Mouse (Mus musculus) liver, embryonic 15.5 days (tissue): ENCODE data around the gene Cyp4v3. TPM values are rescaled to one million over a fixed set of nuclear protein-coding genes. Genes with fewer than 3 reads are reported as not detected.

ENCODE experiments used
- ATAC-seq: fragments of 200-750 bp; cut with Nextera tagmentation; 2 replicates; pipeline ENCODE4 v1.8.0; 2017; ENCODE audit warnings: moderate number of reproducible peaks, mild to moderate bottlenecking, moderate library complexity; ENCODE audit not compliant: insufficient read depth
- H3K27ac ChIP-seq: fragments of 300-500 bp; sonication (generic); replicated peaks from 2 replicates; pipeline ENCODE4 v1.5.1; 2015; ENCODE audit warnings: mild to moderate bottlenecking, inconsistent platforms
- H3K27me3 ChIP-seq: fragments of 300-500 bp; sonication (generic); 2 replicates; pipeline ENCODE4 v1.6.1; 2015; ENCODE audit warnings: mild to moderate bottlenecking, inconsistent platforms
- H3K36me3 ChIP-seq: fragments of 300-500 bp; sonication (generic); replicated peaks from 2 replicates; pipeline ENCODE4 v1.6.1; 2015; ENCODE audit warnings: moderate library complexity, mild to moderate bottlenecking, inconsistent platforms
- H3K4me1 ChIP-seq: fragments of 300-500 bp; sonication (generic); replicated peaks from 2 replicates; pipeline ENCODE4 v1.6.1; 2015; ENCODE audit warnings: inconsistent platforms
- H3K4me2 ChIP-seq: fragments of 300-500 bp; sonication (generic); 2 replicates; pipeline ENCODE4 v1.6.1; 2015; ENCODE audit warnings: moderate library complexity, mild to moderate bottlenecking, inconsistent platforms
- H3K4me3 ChIP-seq: fragments of 300-500 bp; sonication (generic); replicated peaks from 2 replicates; pipeline ENCODE4 v1.5.1; 2015; ENCODE audit warnings: mild to moderate bottlenecking, inconsistent platforms
- H3K9ac ChIP-seq: fragments of 300-500 bp; sonication (generic); 2 replicates; pipeline ENCODE4 v1.6.1; 2015; ENCODE audit warnings: moderate library complexity, mild to moderate bottlenecking, inconsistent platforms
- H3K9me3 ChIP-seq: fragments of 300-500 bp; sonication (generic); replicated peaks from 2 replicates; pipeline ENCODE4 v1.6.1; 2016; ENCODE audit warnings: inconsistent platforms
- WGBS: fragments of 180-500 bp; shearing (Covaris S2); methylation state at CpG from one replicate; pipeline ENCODE4 v1.1.7; 2015; ENCODE audit warnings: mixed read lengths; ENCODE audit not compliant: insufficient replicate concordance; 5-methylcytosine and 5-hydroxymethylcytosine counted together
- polyA plus RNA-seq: library from polyadenylated mRNA; unstranded; fragments of >200 nt; fragmentation: Nextera tagmentation; extraction: Ambion mirVana; gene quantifications from 2 replicates; pipeline ENCODE4 v1.2.1, GENCODE M21; 2015

The Cyp4v3 gene
- 5.1 and 5.3 TPM in 2 replicates for polyA plus RNA-seq

GRCm38 (mm10) chr8:45332685-45333409, at the start of gene Cyp4v3:
Gene Cyp4v3, minus strand, starts transcription at chr8:45333216.
- peak; percentile 72 for ATAC-seq
- H3K27me3 ChIP-seq, result no peaks in the 10 kb centered on the region
- peak within 1 kb of the TSS; percentile 8; the same call in 1 of the 2 replicates for H3K9ac ChIP-seq
- H3K4me3 ChIP-seq, result peak within 1 kb of the TSS; percentile 57
- H3K4me2 ChIP-seq, result peak within 1 kb of the TSS; percentile 66
- H3K4me1 ChIP-seq, result peaks cover 8% of the 10 kb centered on the region; the same call in 1 of the 2 replicates
- no peaks in the 10 kb centered on the region for H3K9me3 ChIP-seq
- H3K27ac ChIP-seq, result peak within 1 kb of the TSS; percentile 33
- no peaks in the 10 kb centered on the region for H3K36me3 ChIP-seq
- under 1% methylated on average over 44 of the region's 44 CpGs for WGBS

GRCm38 (mm10) chr8:45381963-45382347, 48.9 kb upstream of the Cyp4v3 start, which contains the start of gene Fam149a:
Gene Fam149a, minus strand, starts transcription at chr8:45382291.
- peak within 1 kb of the TSS; percentile 50 for H3K4me2 ChIP-seq
- no peaks in the 10 kb centered on the region for H3K4me1 ChIP-seq
- H3K36me3 ChIP-seq, result no peaks in the 10 kb centered on the region
- no peak for ATAC-seq
- no peak within 1 kb of the TSS for H3K9ac ChIP-seq
- H3K27me3 ChIP-seq, result peaks cover 17% of the 10 kb centered on the region; the same call in 1 of the 2 replicates
- no peaks in the 10 kb centered on the region for H3K9me3 ChIP-seq
- H3K27ac ChIP-seq, result no peak within 1 kb of the TSS
- no peak within 1 kb of the TSS for H3K4me3 ChIP-seq
- WGBS, result 6% methylated on average over 6 of the region's 6 CpGs

- 5% methylated on average over 38 of the region's 38 CpGs for WGBS
- Histone ChIP-seq H3K4me1 (no peaks in the 10 kb centered on the region), H3K9ac (no peak overlapping the region), H3K4me3 (no peak overlapping the region), H3K9me3 (no peaks in the 10 kb centered on the region), H3K4me2 (peak overlapping the region; percentile 50), H3K27ac (no peak overlapping the region), H3K27me3 (peaks cover 17% of the 10 kb centered on the region; the same call in 1 of the 2 replicates), H3K36me3 (no peaks in the 10 kb centered on the region)
- ATAC-seq, result no peak
Observed at GRCm38 (mm10) chr8:45381075-45381962, 48.3 kb upstream of the Cyp4v3 start.

GRCm38 (mm10) chr8:45380598-45380997, 47.6 kb upstream of the Cyp4v3 start:
- WGBS, result 21% methylated on average over 4 of the region's 4 CpGs
- ATAC-seq, result no peak
- no peak overlapping the region for H3K9ac ChIP-seq

GRCm38 (mm10) chr8:45374071-45374470, 41.1 kb upstream of the Cyp4v3 start:
- 56% methylated on average over 3 of the region's 3 CpGs for WGBS
- no peaks in the 10 kb centered on the region for H3K27me3 ChIP-seq
- no peak for ATAC-seq

More at GRCm38 (mm10) chr8:45380598-45380997, 47.6 kb upstream of the Cyp4v3 start:
- Histone ChIP-seq H3K9me3 (no peaks in the 10 kb centered on the region), H3K36me3 (no peaks in the 10 kb centered on the region), H3K4me3 (no peak overlapping the region), H3K27ac (no peak overlapping the region), H3K27me3 (peaks cover 17% of the 10 kb centered on the region; the same call in 1 of the 2 replicates), H3K4me2 (no peak overlapping the region), H3K4me1 (no peaks in the 10 kb centered on the region)

GRCm38 (mm10) chr8:45367154-45367553, 34.1 kb upstream of the Cyp4v3 start:
- Histone ChIP-seq H3K4me2 (no peak overlapping the region), H3K9me3 (no peaks in the 10 kb centered on the region), H3K9ac (no peak overlapping the region), H3K36me3 (no peaks in the 10 kb centered on the region), H3K4me3 (no peak overlapping the region), H3K27me3 (no peaks in the 10 kb centered on the region), H3K27ac (no peak overlapping the region), H3K4me1 (no peaks in the 10 kb centered on the region)
- no peak for ATAC-seq
- 21% methylated on average over 1 of the region's 1 CpGs for WGBS

More at GRCm38 (mm10) chr8:45374071-45374470, 41.1 kb upstream of the Cyp4v3 start:
- Histone ChIP-seq H3K4me1 (no peaks in the 10 kb centered on the region), H3K27ac (no peak overlapping the region), H3K4me3 (no peak overlapping the region), H3K9me3 (no peaks in the 10 kb centered on the region), H3K9ac (no peak overlapping the region), H3K36me3 (no peaks in the 10 kb centered on the region), H3K4me2 (no peak overlapping the region)

GRCm38 (mm10) chr8:45363220-45363619, 30.2 kb upstream of the Cyp4v3 start:
- Histone ChIP-seq H3K4me1 (no peaks in the 10 kb centered on the region), H3K4me3 (no peak overlapping the region), H3K27ac (no peak overlapping the region), H3K27me3 (peaks cover 5% of the 10 kb centered on the region; the same call in 1 of the 2 replicates), H3K9me3 (no peaks in the 10 kb centered on the region), H3K36me3 (no peaks in the 10 kb centered on the region), H3K9ac (no peak overlapping the region), H3K4me2 (no peak overlapping the region)
- 66% methylated on average over 1 of the region's 1 CpGs for WGBS
- ATAC-seq, result peak; percentile 51; the same call in 1 of the 2 replicates

GRCm38 (mm10) chr8:45362323-45362722, 29.3 kb upstream of the Cyp4v3 start:
- ATAC-seq, result no peak
- Histone ChIP-seq H3K27me3 (peaks cover 7% of the 10 kb centered on the region; the same call in 1 of the 2 replicates), H3K4me3 (no peak overlapping the region), H3K36me3 (no peaks in the 10 kb centered on the region), H3K4me1 (no peaks in the 10 kb centered on the region), H3K9ac (no peak overlapping the region), H3K4me2 (no peak overlapping the region), H3K27ac (no peak overlapping the region), H3K9me3 (no peaks in the 10 kb centered on the region)
- 49% methylated on average over 6 of the region's 6 CpGs for WGBS

GRCm38 (mm10) chr8:45359091-45359605, 26.1 kb upstream of the Cyp4v3 start:
- 60% methylated on average over 6 of the region's 6 CpGs for WGBS
- Histone ChIP-seq H3K36me3 (no peaks in the 10 kb centered on the region), H3K9me3 (no peaks in the 10 kb centered on the region)

GRCm38 (mm10) chr8:45358132-45358918, 25.3 kb upstream of the Cyp4v3 start:
- H3K9ac ChIP-seq, result 0 out of 2 replicates have a peak overlapping the region, but pooled peaks have one; percentile 21
- H3K4me3 ChIP-seq, result peak overlapping the region; percentile 55
- ATAC-seq, result peak; percentile 47; the same call in 1 of the 2 replicates

More at GRCm38 (mm10) chr8:45359091-45359605, 26.1 kb upstream of the Cyp4v3 start:
- Histone ChIP-seq H3K27ac (no peak overlapping the region), H3K4me2 (no peak overlapping the region), H3K4me1 (no peaks in the 10 kb centered on the region), H3K4me3 (no peak overlapping the region), H3K9ac (no peak overlapping the region), H3K27me3 (peaks cover 7% of the 10 kb centered on the region; the same call in 1 of the 2 replicates)
- no peak for ATAC-seq

More at GRCm38 (mm10) chr8:45358132-45358918, 25.3 kb upstream of the Cyp4v3 start:
- Histone ChIP-seq H3K36me3 (no peaks in the 10 kb centered on the region), H3K27me3 (peaks cover 7% of the 10 kb centered on the region; the same call in 1 of the 2 replicates), H3K9me3 (no peaks in the 10 kb centered on the region), H3K27ac (no peak overlapping the region), H3K4me2 (peak overlapping the region; percentile 55), H3K4me1 (no peaks in the 10 kb centered on the region)
- WGBS, result 6% methylated on average over 48 of the region's 49 CpGs
